Mouse (Mus musculus) testis, adult 2 months (tissue): ENCODE measurements at regions not wholly inside any gene's neighbourhood (a gene's known extent, or its start where the extent isn't known, plus 50 kb on each side); places are given as distances from the start of the nearest gene placed in this dataset.

Experiments used
- CTCF ChIP-seq: fragments of 200-500 bp; IDR thresholded peaks from 2 replicates; pipeline ENCODE4 v1.5.1; 2012; ENCODE audit warnings: low read depth, mild to moderate bottlenecking, inconsistent platforms, low read length, moderate library complexity; ENCODE audit not compliant: control insufficient read depth, insufficient read depth, insufficient replicate concordance
- POLR2A ChIP-seq: fragments of 200-500 bp; IDR thresholded peaks from 2 replicates; pipeline ENCODE4 v1.6.1; 2012; ENCODE audit warnings: low read depth, mild to moderate bottlenecking, inconsistent platforms, low read length, moderate library complexity; ENCODE audit not compliant: control insufficient read depth

DNA sequence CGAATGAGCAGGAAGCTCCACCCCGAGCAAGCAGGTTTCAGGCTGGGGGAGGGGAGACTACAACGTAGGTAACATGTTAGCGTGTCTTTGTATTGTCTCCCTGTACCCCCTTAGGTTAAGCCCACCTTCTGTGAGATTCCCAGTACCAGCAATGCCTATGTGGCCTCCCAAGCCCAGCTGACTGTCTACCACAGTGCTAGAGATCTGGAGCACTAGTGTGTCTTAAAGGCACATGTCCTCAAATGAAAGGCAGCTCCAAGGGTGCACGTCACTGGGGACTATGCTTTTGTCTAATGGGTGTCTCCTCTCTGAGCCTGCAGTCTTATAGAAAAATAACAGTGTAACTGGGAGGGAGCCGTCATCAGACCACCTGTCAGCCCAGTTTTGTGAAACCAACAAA, 65.9 kb upstream of the Ttc29 start:
- TF ChIP-seq CTCF (no peak), POLR2A (no peak)
